Mouse (Mus musculus): ENCODE data around the gene Bpgm. TPM values are rescaled to one million over a fixed set of nuclear protein-coding genes. Genes with fewer than 3 reads are reported as not detected.

Gene Bpgm
- polyA plus RNA-seq, 1 experiment from 2014 or later: 68.6 TPM

- ATAC-seq (ENCODE audit: low FRiP score): no peak
- 65% methylated on average over 3 of the region's 3 CpGs for whole genome bisulfite sequencing
- no peak overlapping the region for H3K4me2 ChIP-seq
- H3K4me3 ChIP-seq (replicated peaks): no peak overlapping the region
- no peaks in the 10 kb centered on the region for H3K27me3 ChIP-seq
- H3K36me3 ChIP-seq (replicated peaks): no peaks in the 10 kb centered on the region
- H3K9me3 ChIP-seq: no peaks in the 10 kb centered on the region
- H3K27ac ChIP-seq: no peak overlapping the region
- peaks cover 25% of the 10 kb centered on the region for H3K4me1 ChIP-seq
- H3K9ac ChIP-seq: no peak overlapping the region
Observed at GRCm38 (mm10) chr6:34474031-34474430, 2.0 kb upstream of the Bpgm start.

- H3K4me2 ChIP-seq: peak overlapping the region; percentile 75
- H3K27me3 ChIP-seq: no peaks in the 10 kb centered on the region
- H3K4me1 ChIP-seq: peaks cover 36% of the 10 kb centered on the region
- no peaks in the 10 kb centered on the region for H3K9me3 ChIP-seq
- no peaks in the 10 kb centered on the region for H3K36me3 ChIP-seq (replicated peaks)
- 26% methylated on average over 6 of the region's 6 CpGs for WGBS
- H3K9ac ChIP-seq: peak overlapping the region; percentile 55; the same call in 1 of the 2 replicates
- no peak for ATAC-seq (ENCODE audit: low FRiP score)
- H3K4me3 ChIP-seq (replicated peaks): peak overlapping the region; percentile 65
- no peak overlapping the region for H3K27ac ChIP-seq
Observed at GRCm38 (mm10) chr6:34475391-34475790, 616 bp upstream of the Bpgm start.

GRCm38 (mm10) chr6:34478036-34478435, 2.0 kb downstream of the Bpgm start:
- 74% methylated on average over 7 of the region's 7 CpGs for WGBS
- H3K9me3 ChIP-seq: no peaks in the 10 kb centered on the region
- peak overlapping the region; percentile 0; the same call in 1 of the 2 replicates for H3K4me3 ChIP-seq (replicated peaks)
- no peak for ATAC-seq (ENCODE audit: low FRiP score)
- H3K9ac ChIP-seq: no peak overlapping the region
- H3K4me1 ChIP-seq: peaks cover 45% of the 10 kb centered on the region
- peak overlapping the region; percentile 28 for H3K4me2 ChIP-seq
- H3K27me3 ChIP-seq: no peaks in the 10 kb centered on the region
- H3K36me3 ChIP-seq (replicated peaks): peaks cover 3% of the 10 kb centered on the region
- no peak overlapping the region for H3K27ac ChIP-seq

GRCm38 (mm10) chr6:34478677-34479360, 2.8 kb downstream of the Bpgm start:
- Histone ChIP-seq H3K4me1 (peaks cover 45% of the 10 kb centered on the region), H3K27ac (peak overlapping the region; percentile 27; the same call in 1 of the 2 replicates)
- WGBS: 6% methylated on average over 6 of the region's 6 CpGs

GRCm38 (mm10) chr6:34479531-34479930, 3.5 kb downstream of the Bpgm start:
- Histone ChIP-seq H3K4me1 (peaks cover 45% of the 10 kb centered on the region), H3K4me2 (no peak overlapping the region), H3K9me3 (no peaks in the 10 kb centered on the region), H3K36me3 (replicated peaks) (peaks cover 3% of the 10 kb centered on the region), H3K9ac (no peak overlapping the region), H3K27me3 (no peaks in the 10 kb centered on the region), H3K4me3 (replicated peaks) (no peak overlapping the region), H3K27ac (no peak overlapping the region)
- ATAC-seq (ENCODE audit: low FRiP score): no peak
- WGBS: 40% methylated on average over 8 of the region's 8 CpGs

More at GRCm38 (mm10) chr6:34478677-34479360, 2.8 kb downstream of the Bpgm start:
- peak overlapping the region; percentile 28 for H3K4me2 ChIP-seq
- H3K9ac ChIP-seq: no peak overlapping the region; the same call in 1 of the 2 replicates
- H3K36me3 ChIP-seq (replicated peaks): peaks cover 3% of the 10 kb centered on the region
- H3K27me3 ChIP-seq: no peaks in the 10 kb centered on the region
- H3K4me3 ChIP-seq (replicated peaks): peak overlapping the region; percentile 0; the same call in 1 of the 2 replicates
- no peaks in the 10 kb centered on the region for H3K9me3 ChIP-seq
- no peak for ATAC-seq (ENCODE audit: low FRiP score)

GRCm38 (mm10) chr6:34480749-34481148, 4.7 kb downstream of the Bpgm start:
- Histone ChIP-seq H3K4me2 (no peak overlapping the region), H3K4me1 (peaks cover 42% of the 10 kb centered on the region), H3K9ac (no peak overlapping the region), H3K36me3 (replicated peaks) (peaks cover 3% of the 10 kb centered on the region), H3K4me3 (replicated peaks) (no peak overlapping the region), H3K9me3 (no peaks in the 10 kb centered on the region), H3K27me3 (no peaks in the 10 kb centered on the region), H3K27ac (no peak overlapping the region)
- no peak for ATAC-seq (ENCODE audit: low FRiP score)
- WGBS: 34% methylated on average over 4 of the region's 4 CpGs

GRCm38 (mm10) chr6:34481349-34481748, 5.3 kb downstream of the Bpgm start:
- Histone ChIP-seq H3K9me3 (no peaks in the 10 kb centered on the region), H3K4me1 (peaks cover 42% of the 10 kb centered on the region), H3K27ac (no peak overlapping the region), H3K4me3 (replicated peaks) (no peak overlapping the region), H3K27me3 (no peaks in the 10 kb centered on the region), H3K36me3 (replicated peaks) (peaks cover 3% of the 10 kb centered on the region), H3K4me2 (no peak overlapping the region), H3K9ac (no peak overlapping the region)
- ATAC-seq (ENCODE audit: low FRiP score): no peak
- WGBS: 80% methylated on average over 6 of the region's 6 CpGs

GRCm38 (mm10) chr6:34482842-34483241, 6.8 kb downstream of the Bpgm start:
- ATAC-seq (ENCODE audit: low FRiP score): no peak
- no peaks in the 10 kb centered on the region for H3K27me3 ChIP-seq
- H3K4me2 ChIP-seq: no peak overlapping the region
- no peak overlapping the region for H3K4me3 ChIP-seq (replicated peaks)
- 93% methylated on average over 4 of the region's 4 CpGs for WGBS
- no peak overlapping the region for H3K9ac ChIP-seq
- H3K4me1 ChIP-seq: peaks cover 31% of the 10 kb centered on the region
- no peaks in the 10 kb centered on the region for H3K9me3 ChIP-seq
- no peak overlapping the region for H3K27ac ChIP-seq
- peaks cover 10% of the 10 kb centered on the region for H3K36me3 ChIP-seq (replicated peaks)

- ATAC-seq (ENCODE audit: low FRiP score): no peak
- Histone ChIP-seq H3K27me3 (no peaks in the 10 kb centered on the region), H3K27ac (no peak overlapping the region), H3K36me3 (replicated peaks) (peaks cover 16% of the 10 kb centered on the region), H3K4me1 (peaks cover 26% of the 10 kb centered on the region), H3K4me3 (replicated peaks) (no peak overlapping the region), H3K4me2 (no peak overlapping the region), H3K9me3 (no peaks in the 10 kb centered on the region), H3K9ac (no peak overlapping the region)
- WGBS: 83% methylated on average over 5 of the region's 5 CpGs
Observed at GRCm38 (mm10) chr6:34483390-34483789, 7.4 kb downstream of the Bpgm start.

GRCm38 (mm10) chr6:34483811-34484210, 7.8 kb downstream of the Bpgm start:
- Histone ChIP-seq H3K36me3 (replicated peaks) (peaks cover 19% of the 10 kb centered on the region), H3K27ac (no peak overlapping the region), H3K9ac (no peak overlapping the region), H3K9me3 (no peaks in the 10 kb centered on the region), H3K4me2 (no peak overlapping the region), H3K27me3 (no peaks in the 10 kb centered on the region), H3K4me3 (replicated peaks) (no peak overlapping the region), H3K4me1 (peaks cover 21% of the 10 kb centered on the region)
- ATAC-seq (ENCODE audit: low FRiP score): no peak
- 89% methylated on average over 7 of the region's 7 CpGs for WGBS

GRCm38 (mm10) chr6:34486071-34486626, 10.1 kb downstream of the Bpgm start:
- 88% methylated on average over 14 of the region's 14 CpGs for WGBS
- Histone ChIP-seq H3K36me3 (replicated peaks) (peaks cover 22% of the 10 kb centered on the region), H3K4me3 (replicated peaks) (no peak overlapping the region), H3K9ac (no peak overlapping the region), H3K4me1 (peaks cover 2% of the 10 kb centered on the region; the same call in 1 of the 2 replicates), H3K27ac (no peak overlapping the region), H3K27me3 (no peaks in the 10 kb centered on the region), H3K9me3 (no peaks in the 10 kb centered on the region), H3K4me2 (no peak overlapping the region)
- no peak for ATAC-seq (ENCODE audit: low FRiP score)

GRCm38 (mm10) chr6:34493327-34494095, 17.5 kb downstream of the Bpgm start:
- peaks cover 15% of the 10 kb centered on the region for H3K36me3 ChIP-seq (replicated peaks)
- no peak overlapping the region for H3K4me3 ChIP-seq (replicated peaks)
- H3K27me3 ChIP-seq: no peaks in the 10 kb centered on the region
- no peak overlapping the region for H3K9ac ChIP-seq
- no peak overlapping the region for H3K4me2 ChIP-seq
- 88% methylated on average over 21 of the region's 21 CpGs for WGBS
- 0 out of 2 replicates have a peak, but pooled peaks cover 9% of the 10 kb centered on the region for H3K4me1 ChIP-seq
- no peaks in the 10 kb centered on the region for H3K9me3 ChIP-seq
- no peak for ATAC-seq (ENCODE audit: low FRiP score)
- H3K27ac ChIP-seq: no peak overlapping the region
